Comparison of ENCODE assay signal across 8 mouse cellular contexts in the genomic region with DNA sequence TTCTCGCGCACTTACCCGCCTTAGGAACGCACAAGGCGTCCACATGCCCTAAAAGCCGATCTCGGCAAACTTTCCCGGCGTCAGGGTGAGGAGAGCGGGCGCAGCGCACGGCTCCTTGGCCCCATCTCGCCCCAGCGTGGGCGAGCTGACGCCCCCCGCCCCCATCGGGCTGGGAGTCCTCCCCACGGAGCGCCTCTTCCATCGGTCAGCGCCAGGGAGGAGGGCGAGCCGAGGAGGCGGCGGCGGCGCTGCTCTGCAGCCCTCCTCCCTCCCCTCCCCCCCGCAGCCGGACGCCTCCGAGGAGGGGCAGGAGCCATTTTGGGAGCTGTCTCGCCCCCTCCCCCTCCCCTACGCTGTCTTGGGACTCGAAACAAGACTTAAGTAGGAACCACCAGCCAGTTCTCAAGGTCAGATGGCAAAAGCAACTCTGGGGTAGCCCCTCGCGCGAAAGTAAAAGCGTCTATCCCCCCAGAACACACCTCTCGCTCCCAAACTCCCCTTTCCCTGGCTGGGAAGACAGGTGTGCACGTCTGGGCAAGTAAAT. TPM values are rescaled to one million over a fixed set of nuclear protein-coding genes. Genes with fewer than 3 reads are reported as not detected.
A peak's percentile ranks its signal among the peaks of the same experiment; 100 is the strongest.
DNase-seq lines count a peak whose midpoint lies in the region; ATAC-seq and TF ChIP-seq lines count a peak whose summit lies in the region.

No protein-coding gene starts in this region.

- H3K36me3 ChIP-seq in forebrain, embryonic 10.5 days (replicated peaks) = peaks cover 45% of the 10 kb centered on the region
- H3K36me3 ChIP-seq in heart, embryonic 14.5 days (ENCODE audit: control insufficient read depth, insufficient read depth, low read length) = peaks cover 38% of the 10 kb centered on the region
- H3K36me3 ChIP-seq in liver, embryonic 16.5 days (ENCODE audit: control insufficient read depth, insufficient read depth) = peaks cover 30% of the 10 kb centered on the region
- peaks cover 29% of the 10 kb centered on the region for H3K36me3 ChIP-seq in neural tube, embryonic 14.5 days (ENCODE audit: control insufficient read depth, insufficient read depth, low read length)
- peaks cover 12% of the 10 kb centered on the region for H3K36me3 ChIP-seq in testis, adult 2 months (ENCODE audit: control insufficient read depth, insufficient read depth, low read length)

- TF ChIP-seq POLR2A in bone marrow, adult 2 months (IDR thresholded peaks at IDR 0.05; ENCODE audit: borderline replicate concordance, control insufficient read depth, low read depth, low read length) = peak; percentile 75; the same call in 1 of the 2 replicates
- peak; percentile 48 for TF ChIP-seq POLR2A in testis, adult 2 months (IDR thresholded peaks at IDR 0.05; ENCODE audit: control insufficient read depth, low read depth, low read length)

- H3K4me1 ChIP-seq in bone marrow, adult 2 months (ENCODE audit: control insufficient read depth, insufficient read depth, low read length) = peaks cover 4% of the 10 kb centered on the region; the same call in 1 of the 2 replicates
- H3K4me1 ChIP-seq in forebrain, embryonic 10.5 days = peaks cover 54% of the 10 kb centered on the region
- H3K4me1 ChIP-seq in heart, embryonic 14.5 days (ENCODE audit: control insufficient read depth in 2 of 2, insufficient read depth in 2 of 2, low read length in 2 of 2) = peaks cover 10 to 26% of the 10 kb centered on the region in 2 experiments
- H3K4me1 ChIP-seq in liver, embryonic 16.5 days (ENCODE audit: control insufficient read depth, low read depth, low read length) = peaks cover 50% of the 10 kb centered on the region
- H3K4me1 ChIP-seq in neural tube, embryonic 14.5 days (ENCODE audit: control insufficient read depth, insufficient read depth, low read length) = peaks cover 24% of the 10 kb centered on the region
- peaks cover 14% of the 10 kb centered on the region for H3K4me1 ChIP-seq in testis, adult 2 months (ENCODE audit: control insufficient read depth, insufficient read depth, low read length)

- H3K27me3 ChIP-seq in forebrain, embryonic 10.5 days (ENCODE audit: poor library complexity, severe bottlenecking) = no peaks in the 10 kb centered on the region
- no peaks in the 10 kb centered on the region for H3K27me3 ChIP-seq in heart, embryonic 14.5 days (ENCODE audit: control insufficient read depth, insufficient read depth, low read length)
- no peaks in the 10 kb centered on the region for H3K27me3 ChIP-seq in liver, embryonic 16.5 days (ENCODE audit: control insufficient read depth, insufficient read depth, low read depth, low read length)
- H3K27me3 ChIP-seq in neural tube, embryonic 14.5 days (ENCODE audit: control insufficient read depth, insufficient read depth, low read length) = no peaks in the 10 kb centered on the region
- no peaks in the 10 kb centered on the region for H3K27me3 ChIP-seq in testis, adult 2 months (ENCODE audit: control insufficient read depth, insufficient read depth, low read length)

- TF ChIP-seq CTCF in bone marrow, adult 2 months (IDR thresholded peaks at IDR 0.05; ENCODE audit: control insufficient read depth, insufficient read depth, low read length) = no peak
- TF ChIP-seq CTCF in testis, adult 2 months (IDR thresholded peaks at IDR 0.05; ENCODE audit: control insufficient read depth, insufficient read depth, insufficient replicate concordance, low read depth, low read length) = no peak

- peak; percentile 91 for DNase-seq in 416B (ENCODE audit: low read depth)
- peak; percentile 85 for DNase-seq in forebrain, embryonic 10.5 days (ENCODE audit: extremely low spot score, low spot score)
- DNase-seq in kidney, postnatal 25 days = peak; percentile 93 to 96

- H3K9ac ChIP-seq in heart, embryonic 14.5 days (ENCODE audit: low read length) = peak overlapping the region; percentile 98
- H3K9ac ChIP-seq in liver, embryonic 16.5 days (ENCODE audit: low read depth, low read length) = peak overlapping the region; percentile 97
- H3K9ac ChIP-seq in neural tube, embryonic 14.5 days (replicated peaks; ENCODE audit: low read depth, low read length) = peak overlapping the region; percentile 98

- peak overlapping the region; percentile 74 for H3K4me3 ChIP-seq in bone marrow, adult 2 months (replicated peaks; ENCODE audit: control insufficient read depth, low read depth, low read length)
- peak overlapping the region; percentile 95 for H3K4me3 ChIP-seq in forebrain, embryonic 10.5 days
- H3K4me3 ChIP-seq in heart, embryonic 14.5 days (ENCODE audit: control insufficient read depth in 1 of 2, insufficient read depth in 1 of 2, low read depth in 1 of 2, low read length in 2 of 2) = peak overlapping the region; percentile 54 to 87
- peak overlapping the region; percentile 99 for H3K4me3 ChIP-seq in liver, embryonic 16.5 days (ENCODE audit: low read depth, low read length)
- H3K4me3 ChIP-seq in neural tube, embryonic 14.5 days (ENCODE audit: low read depth, low read length) = peak overlapping the region; percentile 97
- H3K4me3 ChIP-seq in testis, adult 2 months (ENCODE audit: control insufficient read depth, low read depth, low read length) = peak overlapping the region; percentile 96

- ATAC-seq in heart, embryonic 14.5 days (ENCODE audit: insufficient number of reproducible peaks, insufficient read depth, low FRiP score, low read depth) = peak; percentile 14; the same call in 1 of the 2 replicates
- ATAC-seq in liver, embryonic 16.5 days (ENCODE audit: low read depth) = peak; percentile 11
- no peak for ATAC-seq in neural tube, embryonic 14.5 days (ENCODE audit: low read depth)

- H3K4me2 ChIP-seq in heart, embryonic 14.5 days (ENCODE audit: low read length) = peak overlapping the region; percentile 91
- H3K4me2 ChIP-seq in liver, embryonic 16.5 days (ENCODE audit: low read depth, low read length) = peak overlapping the region; percentile 100
- peak overlapping the region; percentile 99 for H3K4me2 ChIP-seq in neural tube, embryonic 14.5 days (ENCODE audit: low read depth, low read length)

- WGBS in bone marrow, adult 2 months = under 1% methylated on average over 42 of the region's 42 CpGs
- 0% methylated on average over 40 of the region's 42 CpGs for WGBS in forebrain, embryonic 10.5 days
- WGBS in heart, embryonic 14.5 days = under 1% methylated on average over 28 of the region's 42 CpGs
- under 1% methylated on average over 38 of the region's 42 CpGs for WGBS in liver, embryonic 16.5 days (ENCODE audit: insufficient replicate concordance)
- 3% methylated on average over 39 of the region's 42 CpGs for WGBS in neural tube, embryonic 14.5 days

- H3K27ac ChIP-seq in bone marrow, adult 2 months (ENCODE audit: control insufficient read depth, insufficient read depth, low read depth, low read length, poor library complexity) = peak overlapping the region; percentile 99
- H3K27ac ChIP-seq in forebrain, embryonic 10.5 days = peak overlapping the region; percentile 100
- peak overlapping the region; percentile 100 for H3K27ac ChIP-seq in heart, embryonic 14.5 days (replicated peaks in 1 of 2; ENCODE audit: control insufficient read depth in 1 of 2, insufficient read depth in 1 of 2, low read depth in 2 of 2, low read length in 2 of 2)
- H3K27ac ChIP-seq in liver, embryonic 16.5 days (ENCODE audit: low read length) = peak overlapping the region; percentile 100
- H3K27ac ChIP-seq in neural tube, embryonic 14.5 days (ENCODE audit: low read depth, low read length) = peak overlapping the region; percentile 100
- H3K27ac ChIP-seq in testis, adult 2 months (ENCODE audit: control insufficient read depth, insufficient read depth, low read depth, low read length) = peak overlapping the region; percentile 98

- no peaks in the 10 kb centered on the region for H3K9me3 ChIP-seq in forebrain, embryonic 10.5 days
- H3K9me3 ChIP-seq in heart, embryonic 14.5 days (ENCODE audit: control insufficient read depth, low read length) = no peaks in the 10 kb centered on the region
- H3K9me3 ChIP-seq in liver, embryonic 16.5 days (replicated peaks; ENCODE audit: control insufficient read depth, low read length) = no peaks in the 10 kb centered on the region
- H3K9me3 ChIP-seq in neural tube, embryonic 14.5 days (ENCODE audit: control insufficient read depth, low read length) = no peaks in the 10 kb centered on the region

RNA-seq across cellular contexts. Expression of gene H2-DMa, which starts 0.9 kb away (rescaled TPM):
- 14.2 and 38.5 TPM in 2 replicates for polyA plus RNA-seq in bone marrow, adult 2 months (2011; ENCODE audit: insufficient read depth, insufficient read length, low replicate concordance, missing spikeins)
- polyA plus RNA-seq in forebrain, embryonic 10.5 days (2016; fragmentation: Nextera tagmentation; extraction: Ambion mirVana) = 4.5 and 6.9 TPM in 2 replicates
- polyA plus RNA-seq in heart, embryonic 14.5 days (2014; fragmentation: Nextera tagmentation; extraction: Ambion mirVana) = 5.7 and 9.3 TPM in 2 replicates
- polyA plus RNA-seq in liver, embryonic 16.5 days (2015; fragmentation: Nextera tagmentation; extraction: Ambion mirVana) = 5.3 and 5.5 TPM in 2 replicates
- polyA plus RNA-seq in neural tube, embryonic 14.5 days (2014; fragmentation: Nextera tagmentation; extraction: Ambion mirVana) = 19.1 and 20.7 TPM in 2 replicates
- 33.8 and 40.7 TPM in 2 replicates for polyA plus RNA-seq in testis, adult 2 months (2012; rRNA removed)

RNA-seq across cellular contexts. Expression of gene Brd2, which starts 2.2 kb away (rescaled TPM):
- 118 and 172 TPM in 2 replicates for polyA plus RNA-seq in bone marrow, adult 2 months (2011; ENCODE audit: insufficient read depth, insufficient read length, low replicate concordance, missing spikeins)
- polyA plus RNA-seq in forebrain, embryonic 10.5 days (2016; fragmentation: Nextera tagmentation; extraction: Ambion mirVana) = 121 and 134 TPM in 2 replicates
- 72.8 and 74.9 TPM in 2 replicates for polyA plus RNA-seq in heart, embryonic 14.5 days (2014; fragmentation: Nextera tagmentation; extraction: Ambion mirVana)
- polyA plus RNA-seq in liver, embryonic 16.5 days (2015; fragmentation: Nextera tagmentation; extraction: Ambion mirVana) = 32.0 and 35.8 TPM in 2 replicates
- polyA plus RNA-seq in neural tube, embryonic 14.5 days (2014; fragmentation: Nextera tagmentation; extraction: Ambion mirVana) = 109 and 160 TPM in 2 replicates
- 164 and 178 TPM in 2 replicates for polyA plus RNA-seq in testis, adult 2 months (2012; rRNA removed)

RNA-seq across cellular contexts. Expression of gene H2-DMb2, which starts 22.9 kb away (rescaled TPM):
- polyA plus RNA-seq in bone marrow, adult 2 months (2011; ENCODE audit: insufficient read depth, insufficient read length, low replicate concordance, missing spikeins) = 24.3 and 38.9 TPM in 2 replicates
- polyA plus RNA-seq in forebrain, embryonic 10.5 days (2016; fragmentation: Nextera tagmentation; extraction: Ambion mirVana) = 0.16 and 0.26 TPM in 2 replicates
- polyA plus RNA-seq in heart, embryonic 14.5 days (2014; fragmentation: Nextera tagmentation; extraction: Ambion mirVana) = 0.32 and 0.36 TPM in 2 replicates
- 0.74 and 1.0 TPM in 2 replicates for polyA plus RNA-seq in liver, embryonic 16.5 days (2015; fragmentation: Nextera tagmentation; extraction: Ambion mirVana)
- 0.16 and 0.18 TPM in 2 replicates for polyA plus RNA-seq in neural tube, embryonic 14.5 days (2014; fragmentation: Nextera tagmentation; extraction: Ambion mirVana)
- polyA plus RNA-seq in testis, adult 2 months (2012; rRNA removed) = 0.27 and 0.41 TPM in 2 replicates

RNA-seq across cellular contexts. Expression of gene H2-Oa, which starts 28.1 kb away (rescaled TPM):
- 3.9 and 6.3 TPM in 2 replicates for polyA plus RNA-seq in bone marrow, adult 2 months (2011; ENCODE audit: insufficient read depth, insufficient read length, low replicate concordance, missing spikeins)
- polyA plus RNA-seq in forebrain, embryonic 10.5 days (2016; fragmentation: Nextera tagmentation; extraction: Ambion mirVana) = 0.12 and 0.43 TPM in 2 replicates
- 0.78 TPM in 1 of 2 replicates, not detected in the other for polyA plus RNA-seq in heart, embryonic 14.5 days (2014; fragmentation: Nextera tagmentation; extraction: Ambion mirVana)
- 0.43 and 0.57 TPM in 2 replicates for polyA plus RNA-seq in liver, embryonic 16.5 days (2015; fragmentation: Nextera tagmentation; extraction: Ambion mirVana)
- polyA plus RNA-seq in neural tube, embryonic 14.5 days (2014; fragmentation: Nextera tagmentation; extraction: Ambion mirVana) = not detected in 2 replicates
- 0.10 and 0.22 TPM in 2 replicates for polyA plus RNA-seq in testis, adult 2 months (2012; rRNA removed)

RNA-seq across cellular contexts. Expression of gene H2-DMb1, which starts 32.6 kb away (rescaled TPM):
- polyA plus RNA-seq in bone marrow, adult 2 months (2011; ENCODE audit: insufficient read depth, insufficient read length, low replicate concordance, missing spikeins) = 42.1 and 59.8 TPM in 2 replicates
- 0.24 and 0.81 TPM in 2 replicates for polyA plus RNA-seq in forebrain, embryonic 10.5 days (2016; fragmentation: Nextera tagmentation; extraction: Ambion mirVana)
- 0.38 and 0.62 TPM in 2 replicates for polyA plus RNA-seq in heart, embryonic 14.5 days (2014; fragmentation: Nextera tagmentation; extraction: Ambion mirVana)
- polyA plus RNA-seq in liver, embryonic 16.5 days (2015; fragmentation: Nextera tagmentation; extraction: Ambion mirVana) = 1.3 and 1.5 TPM in 2 replicates
- 0.33 and 0.43 TPM in 2 replicates for polyA plus RNA-seq in neural tube, embryonic 14.5 days (2014; fragmentation: Nextera tagmentation; extraction: Ambion mirVana)
- 8.0 and 9.5 TPM in 2 replicates for polyA plus RNA-seq in testis, adult 2 months (2012; rRNA removed)

Comparison
In these comparisons a context has a peak if more than half of its experiments do, and no peak if none do; other contexts are left out.
1. RNA of gene H2-DMb2, which starts 22.9 kb away (polyA plus RNA-seq): 24.3 to 38.9 TPM in bone marrow, adult 2 months; 0.74 to 1.0 TPM in liver, embryonic 16.5 days, 0.32 to 0.36 TPM in heart, embryonic 14.5 days, 0.27 to 0.41 TPM in testis, adult 2 months, 0.16 to 0.26 TPM in forebrain, embryonic 10.5 days and 0.16 to 0.18 TPM in neural tube, embryonic 14.5 days; every median in the first group is over 10 times any median in the second.
2. Peak in every context shown above with its lines, with median percentiles within 50 percentile points of each other: DNase-seq, H3K27ac ChIP-seq, H3K4me3 ChIP-seq, H3K4me2 ChIP-seq and H3K9ac ChIP-seq.